Mouse (Mus musculus) embryonic facial prominence, embryonic 11.5 days (tissue): ENCODE results near the gene Bnc1. TPM values are rescaled to one million over a fixed set of nuclear protein-coding genes. Genes with fewer than 3 reads are reported as not detected.

ENCODE experiments used
- ATAC-seq: fragments of 200-750 bp; cut with Nextera tagmentation; replicated peaks from 2 replicates; pipeline ENCODE4 v1.8.0; 2017; ENCODE audit warnings: low read depth; ENCODE audit not compliant: insufficient number of reproducible peaks, low FRiP score, low TSS enrichment
- DNase-seq: peaks from one replicate; pipeline ENCODE4 v3.0.0-alpha.2; 2015; ENCODE audit warnings: low spot score
- H3K27ac ChIP-seq: fragments of 300-500 bp; sonication (generic); replicated peaks from 2 replicates; pipeline ENCODE4 v1.5.1; 2014; ENCODE audit warnings: mild to moderate bottlenecking, low read depth, low read length, control low read depth
- H3K27me3 ChIP-seq: fragments of 300-500 bp; sonication (generic); 2 replicates; pipeline ENCODE4 v1.6.1; 2014; ENCODE audit warnings: mild to moderate bottlenecking, low read length, moderate library complexity, mixed read lengths; ENCODE audit not compliant: control insufficient read depth, insufficient read depth
- H3K36me3 ChIP-seq: fragments of 300-500 bp; sonication (generic); replicated peaks from 2 replicates; pipeline ENCODE4 v1.6.1; 2014; ENCODE audit warnings: low read depth, mild to moderate bottlenecking, low read length, moderate library complexity, mixed read lengths; ENCODE audit not compliant: control insufficient read depth, insufficient read depth
- H3K4me1 ChIP-seq: fragments of 300-500 bp; sonication (generic); 2 replicates; pipeline ENCODE4 v1.6.1; 2014; ENCODE audit warnings: low read length, mixed read lengths; ENCODE audit not compliant: control insufficient read depth, insufficient read depth
- H3K4me2 ChIP-seq: fragments of 300-500 bp; sonication (generic); 2 replicates; pipeline ENCODE4 v1.6.1; 2014; ENCODE audit warnings: low read depth, mild to moderate bottlenecking, control low read depth, low read length, moderate library complexity
- H3K4me3 ChIP-seq: fragments of 300-500 bp; sonication (generic); 2 replicates; pipeline ENCODE4 v1.5.1; 2014; ENCODE audit warnings: low read depth, low read length, control low read depth
- H3K9ac ChIP-seq: fragments of 300-500 bp; sonication (generic); replicated peaks from 2 replicates; pipeline ENCODE4 v1.6.1; 2014; ENCODE audit warnings: mild to moderate bottlenecking, control low read depth, low read length
- H3K9me3 ChIP-seq: fragments of 300-500 bp; sonication (generic); replicated peaks from 2 replicates; pipeline ENCODE4 v1.6.1; 2016; ENCODE audit warnings: mild to moderate bottlenecking, low read length, inconsistent platforms, mixed read lengths; ENCODE audit not compliant: control insufficient read depth
- whole genome bisulfite sequencing: fragments of 180-500 bp; shearing (Covaris S2); extraction: QIAGEN DNeasy Blood & Tissue Kit; methylation state at CpG from one replicate; pipeline ENCODE4 v1.1.7; 2014; 5-methylcytosine and 5-hydroxymethylcytosine counted together
- polyA plus RNA-seq: library from polyadenylated mRNA; unstranded; fragments of >200 nt; fragmentation: Nextera tagmentation; extraction: Ambion mirVana; gene quantifications from 2 replicates; pipeline ENCODE4 v1.2.1, GENCODE M21; 2014

The Bnc1 gene
- polyA plus RNA-seq: 4.3 and 7.0 TPM in 2 replicates

GRCm38 (mm10) chr7:81992131-81993061 lies at the start of gene Bnc1:
Gene Bnc1, minus strand, starts transcription at chr7:81992292.
- peak within 1 kb of the TSS; percentile 56 for H3K4me3 ChIP-seq
- under 1% methylated on average over 68 of the region's 105 CpGs for WGBS
- peak within 1 kb of the TSS; percentile 40 for H3K9ac ChIP-seq
- no peak within 1 kb of the TSS for H3K27ac ChIP-seq
- peaks cover 5% of the 10 kb centered on the region for H3K4me1 ChIP-seq
- peaks cover 33% of the 10 kb centered on the region for H3K27me3 ChIP-seq
- H3K4me2 ChIP-seq: peak within 1 kb of the TSS; percentile 91
- ATAC-seq (peak; percentile 58), DNase-seq (peak; percentile 41)
- H3K9me3 ChIP-seq: no peaks in the 10 kb centered on the region
- no peaks in the 10 kb centered on the region for H3K36me3 ChIP-seq

GRCm38 (mm10) chr7:82033347-82033746 lies 41.3 kb upstream of the Bnc1 start:
- ATAC-seq: no peak
- WGBS: 44% methylated on average over 1 of the region's 1 CpGs
- H3K9me3 ChIP-seq: no peaks in the 10 kb centered on the region
- H3K36me3 ChIP-seq: no peaks in the 10 kb centered on the region
- H3K9ac ChIP-seq: no peak overlapping the region
- no peak for DNase-seq
- H3K4me1 ChIP-seq: no peaks in the 10 kb centered on the region
- H3K27ac ChIP-seq: no peak overlapping the region
- H3K27me3 ChIP-seq: no peaks in the 10 kb centered on the region
- H3K4me3 ChIP-seq: no peak overlapping the region
- no peak overlapping the region for H3K4me2 ChIP-seq

GRCm38 (mm10) chr7:82029666-82030065 lies 37.6 kb upstream of the Bnc1 start:
- Histone ChIP-seq H3K4me2 (no peak overlapping the region), H3K9ac (no peak overlapping the region), H3K36me3 (no peaks in the 10 kb centered on the region), H3K27ac (no peak overlapping the region), H3K4me1 (no peaks in the 10 kb centered on the region), H3K27me3 (no peaks in the 10 kb centered on the region), H3K4me3 (no peak overlapping the region), H3K9me3 (no peaks in the 10 kb centered on the region)
- DNase-seq: peak; percentile 27
- 29% methylated on average over 9 of the region's 9 CpGs for WGBS
- ATAC-seq: no peak

- WGBS: 55% methylated on average over 2 of the region's 2 CpGs
- H3K27ac ChIP-seq: no peak overlapping the region
- H3K9ac ChIP-seq: no peak overlapping the region
- DNase-seq: no peak
- H3K4me2 ChIP-seq: no peak overlapping the region
- H3K9me3 ChIP-seq: no peaks in the 10 kb centered on the region
- no peaks in the 10 kb centered on the region for H3K4me1 ChIP-seq
- no peak overlapping the region for H3K4me3 ChIP-seq
- no peak for ATAC-seq
- H3K36me3 ChIP-seq: no peaks in the 10 kb centered on the region
- H3K27me3 ChIP-seq: no peaks in the 10 kb centered on the region
Observed at GRCm38 (mm10) chr7:82025802-82026201, 33.7 kb upstream of the Bnc1 start.

GRCm38 (mm10) chr7:82023676-82024075 lies 31.6 kb upstream of the Bnc1 start:
- Histone ChIP-seq H3K27me3 (no peaks in the 10 kb centered on the region), H3K4me2 (no peak overlapping the region), H3K4me3 (no peak overlapping the region), H3K4me1 (no peaks in the 10 kb centered on the region), H3K9me3 (no peaks in the 10 kb centered on the region), H3K9ac (no peak overlapping the region), H3K27ac (no peak overlapping the region), H3K36me3 (no peaks in the 10 kb centered on the region)
- 80% methylated on average over 2 of the region's 2 CpGs for WGBS
- no peak for DNase-seq
- no peak for ATAC-seq

GRCm38 (mm10) chr7:82022404-82022803 lies 30.3 kb upstream of the Bnc1 start:
- no peaks in the 10 kb centered on the region for H3K9me3 ChIP-seq
- WGBS: 100% methylated on average over 1 of the region's 1 CpGs
- H3K9ac ChIP-seq: no peak overlapping the region
- H3K36me3 ChIP-seq: no peaks in the 10 kb centered on the region
- no peak overlapping the region for H3K27ac ChIP-seq
- ATAC-seq: no peak
- no peaks in the 10 kb centered on the region for H3K4me1 ChIP-seq
- H3K4me3 ChIP-seq: no peak overlapping the region
- no peaks in the 10 kb centered on the region for H3K27me3 ChIP-seq
- peak; percentile 35 for DNase-seq
- no peak overlapping the region for H3K4me2 ChIP-seq

- H3K4me1 ChIP-seq: no peaks in the 10 kb centered on the region
- WGBS: 67% methylated on average over 2 of the region's 2 CpGs
- H3K27me3 ChIP-seq: no peaks in the 10 kb centered on the region
- no peak overlapping the region for H3K27ac ChIP-seq
- no peaks in the 10 kb centered on the region for H3K36me3 ChIP-seq
- H3K9me3 ChIP-seq: no peaks in the 10 kb centered on the region
- no peak for ATAC-seq
- no peak overlapping the region for H3K9ac ChIP-seq
- DNase-seq: no peak
- no peak overlapping the region for H3K4me3 ChIP-seq
- H3K4me2 ChIP-seq: no peak overlapping the region
Observed at GRCm38 (mm10) chr7:82018031-82018430, 25.9 kb upstream of the Bnc1 start.
